Mouse (Mus musculus): Measurements from ENCODE around the gene Gmeb2.

DNA sequence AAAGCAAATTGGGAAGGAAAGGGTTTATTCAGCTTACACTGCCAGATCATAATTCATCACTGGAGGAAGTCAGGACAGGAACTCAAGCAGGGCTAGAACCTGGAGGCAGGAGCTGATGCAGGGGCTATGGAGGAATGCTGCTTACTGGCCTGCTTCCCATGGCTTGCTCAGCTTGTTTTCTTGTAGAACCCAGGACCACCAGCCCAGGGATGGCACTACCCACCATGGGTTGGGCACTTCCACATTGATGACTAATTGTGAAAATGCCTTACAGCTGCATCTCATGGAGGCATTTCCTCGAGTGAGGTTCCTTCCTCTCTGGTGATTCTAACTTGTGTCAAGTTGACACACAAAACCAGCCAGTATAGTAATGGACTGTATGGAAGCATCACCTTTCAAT, 3.1 kb upstream of the Gmeb2 start:
- TF ChIP-seq CTCF (IDR thresholded peaks at IDR 0.05; ENCODE audit: low read depth, low read length) (no peak), POLR2A (IDR thresholded peaks at IDR 0.05; ENCODE audit: extremely low read depth, insufficient read depth, low read length) (no peak)

All from liver, adult 2 months (tissue).